Mouse (Mus musculus): ENCODE data around the gene Actr8.

Actr8 gene

DNA sequence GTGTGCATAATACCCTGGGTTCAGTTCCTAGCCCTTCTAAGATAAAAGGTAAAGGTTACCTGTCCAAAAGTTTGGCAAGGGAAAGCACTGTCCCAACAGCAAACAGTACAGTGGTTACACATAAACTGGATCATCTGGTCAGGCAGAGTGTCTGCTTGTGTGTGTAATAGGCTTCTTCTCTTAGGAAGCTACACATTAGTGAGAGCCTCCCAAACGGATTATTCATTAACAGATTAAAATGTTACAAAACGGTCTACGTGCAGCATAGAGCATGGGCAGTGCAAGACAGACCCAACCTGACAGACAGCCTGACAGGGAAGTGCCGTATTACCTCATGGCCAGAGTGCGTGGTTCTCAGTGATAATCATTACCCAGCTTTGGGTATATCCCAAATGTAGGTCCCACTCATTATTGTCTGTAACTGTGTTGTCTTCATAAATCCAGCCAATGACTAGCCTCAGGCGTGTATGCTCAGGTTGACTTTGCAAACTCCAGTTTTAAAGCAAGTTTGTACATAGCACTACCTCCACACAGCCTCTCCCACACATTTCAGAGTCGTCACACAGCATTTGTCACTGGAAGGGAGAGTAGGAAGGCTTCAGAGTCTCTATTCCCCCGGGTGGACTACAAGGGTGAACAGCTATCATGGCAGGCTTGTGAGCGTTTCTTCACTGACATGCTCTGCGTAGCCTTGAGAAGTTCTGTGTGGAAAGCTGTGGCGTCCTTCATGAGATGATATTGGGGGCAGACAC, 18.0 kb downstream of the Actr8 start:
- DNase-seq, result no peak

GRCm38 (mm10) chr14:29997345-29997744, 19.2 kb downstream of the Actr8 start:
- no peak for DNase-seq

DNA sequence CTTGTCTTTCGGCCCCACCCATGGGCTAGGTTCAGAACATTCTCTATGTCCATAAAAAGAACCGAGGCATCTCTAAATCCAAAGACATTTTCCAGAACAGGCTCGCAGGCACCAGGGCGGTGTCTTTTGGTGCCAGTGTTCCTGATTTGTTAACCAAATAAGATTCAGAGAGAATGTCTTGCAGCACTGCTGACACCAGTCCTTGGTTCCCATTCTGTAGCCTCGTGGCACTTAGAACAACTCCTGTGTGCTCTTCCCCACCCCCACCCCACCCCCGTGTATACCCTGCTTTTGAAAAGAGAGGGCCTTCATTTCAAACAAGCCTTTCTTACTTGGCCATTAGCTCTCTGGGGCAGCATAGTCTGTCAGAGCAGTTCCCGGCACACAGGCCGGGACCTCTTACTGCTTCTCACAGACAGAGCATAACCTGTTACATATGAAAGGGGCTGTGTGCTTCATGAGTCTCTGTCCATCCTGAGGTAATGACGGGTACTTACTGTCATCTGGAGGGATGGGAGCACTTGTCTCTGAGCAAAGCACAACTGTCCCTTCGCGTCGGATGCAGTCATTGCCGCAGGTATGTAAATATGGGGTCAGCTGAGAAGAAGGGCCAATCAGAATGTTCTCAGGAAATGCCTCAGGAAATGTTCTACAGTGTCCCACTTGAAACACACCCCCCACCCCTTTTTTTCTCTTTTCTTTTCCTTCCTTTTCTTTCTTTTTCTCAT, 20.8 kb downstream of the Actr8 start:
- DNase-seq, result no peak

DNA sequence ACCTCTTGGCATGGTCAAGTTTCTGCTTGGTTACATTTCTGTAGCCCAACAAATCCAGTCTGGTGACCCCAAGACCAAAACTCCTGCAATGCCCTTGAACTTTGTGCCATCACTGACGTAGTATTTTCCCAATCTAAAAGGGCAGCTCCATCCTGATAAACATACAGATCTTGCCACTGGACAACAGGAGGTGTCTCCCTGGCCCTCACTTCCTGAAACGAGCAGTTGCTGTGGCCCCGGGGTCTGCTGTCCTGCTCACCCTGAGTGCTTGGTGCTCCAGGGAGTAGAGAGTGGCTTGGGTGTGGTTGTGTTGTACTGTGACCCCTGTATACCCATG, 21.3 kb downstream of the Actr8 start:
- no peak for DNase-seq

GRCm38 (mm10) chr14:30008733-30009575, 30.8 kb downstream of the Actr8 start, which contains the start of the genes Il17rb and Chdh:
Gene Il17rb (minus strand): TSS chr14:30008896.
Gene Chdh (plus strand): TSS chr14:30009023.
- peak; percentile 35 to 48 for DNase-seq

DNA sequence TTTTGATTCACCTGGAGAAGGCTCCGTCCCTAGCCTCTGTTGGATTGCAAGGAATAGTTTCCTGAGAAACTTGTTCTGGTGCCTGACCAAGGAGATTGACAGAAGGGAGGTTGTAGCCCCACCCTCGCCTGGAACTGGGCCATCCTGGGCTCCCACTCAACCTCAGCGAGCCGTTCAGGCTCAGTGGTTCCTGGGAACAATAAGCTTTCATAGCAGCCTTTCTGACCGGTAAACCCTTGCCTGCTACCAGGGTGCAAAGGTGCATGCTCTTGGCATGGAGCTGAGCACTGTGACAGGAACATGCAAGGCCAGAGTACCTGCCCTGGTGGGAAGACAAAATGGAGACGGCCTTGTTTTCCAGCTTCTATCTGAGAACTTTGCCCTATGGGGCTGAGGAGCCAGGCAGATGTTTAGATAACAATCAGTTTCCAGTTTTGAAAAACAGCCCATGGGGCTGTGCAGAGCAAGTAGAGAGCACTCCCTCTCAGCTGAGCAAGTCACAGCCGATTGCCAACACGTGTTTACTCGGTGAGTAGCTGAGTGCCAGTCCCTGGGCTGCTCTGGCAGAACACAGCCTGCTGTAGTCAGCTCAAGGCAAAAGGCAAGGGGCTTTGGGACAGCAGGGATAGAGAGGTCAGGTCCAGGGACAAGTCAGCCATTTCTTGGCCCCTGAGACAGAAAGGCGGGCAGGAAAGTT, 31.9 kb downstream of the Actr8 start:
- DNase-seq, result peak; percentile 12 to 26

GRCm38 (mm10) chr14:30011886-30012560, 33.9 kb downstream of the Actr8 start:
- DNase-seq, result peak in 1 of 2 experiments; percentile 15

- DNase-seq, result no peak
These were observed 36.4 kb downstream of the Actr8 start for GRCm38 (mm10) chr14:30014487-30014886.

DNA sequence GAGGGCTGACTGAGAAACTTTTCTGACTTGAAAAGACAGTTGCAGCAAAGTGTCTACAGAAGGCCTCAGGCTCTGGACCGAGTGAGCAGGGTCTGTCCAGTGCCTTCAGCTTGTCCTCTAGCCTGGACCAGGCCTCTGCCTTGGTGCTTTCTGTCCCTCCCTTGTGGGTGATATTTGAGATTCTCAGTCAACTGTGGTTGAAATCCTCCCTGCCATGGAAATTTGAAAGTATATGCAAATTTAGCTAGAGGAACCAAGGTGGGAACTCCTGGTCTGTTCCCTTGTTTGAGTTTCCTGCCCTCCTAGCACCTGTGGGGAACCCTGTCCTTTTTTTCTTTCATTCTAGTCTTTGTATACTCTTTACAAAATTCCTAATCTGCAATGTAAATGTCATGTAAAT, 36.9 kb downstream of the Actr8 start:
- no peak for DNase-seq

DNA sequence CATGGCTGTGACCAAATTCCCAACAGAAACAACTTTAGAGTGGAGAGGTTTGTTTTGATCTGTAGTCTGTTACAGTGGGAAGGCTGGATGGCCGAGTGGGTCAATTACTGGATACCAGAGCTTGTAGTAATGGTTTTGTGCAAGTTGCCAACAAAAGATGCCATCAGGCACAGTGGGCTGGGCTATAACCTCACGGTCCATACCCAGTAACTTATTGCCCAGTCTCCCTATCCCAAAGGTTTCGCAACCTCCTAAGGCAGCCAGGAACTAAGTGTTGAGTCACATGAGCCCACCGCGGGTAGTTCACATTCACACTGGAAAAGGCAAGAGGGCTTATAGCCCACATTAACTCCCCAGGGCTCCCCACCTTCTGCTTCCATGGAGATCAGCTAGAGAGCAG, 38.5 kb downstream of the Actr8 start:
- DNase-seq, result no peak

DNA sequence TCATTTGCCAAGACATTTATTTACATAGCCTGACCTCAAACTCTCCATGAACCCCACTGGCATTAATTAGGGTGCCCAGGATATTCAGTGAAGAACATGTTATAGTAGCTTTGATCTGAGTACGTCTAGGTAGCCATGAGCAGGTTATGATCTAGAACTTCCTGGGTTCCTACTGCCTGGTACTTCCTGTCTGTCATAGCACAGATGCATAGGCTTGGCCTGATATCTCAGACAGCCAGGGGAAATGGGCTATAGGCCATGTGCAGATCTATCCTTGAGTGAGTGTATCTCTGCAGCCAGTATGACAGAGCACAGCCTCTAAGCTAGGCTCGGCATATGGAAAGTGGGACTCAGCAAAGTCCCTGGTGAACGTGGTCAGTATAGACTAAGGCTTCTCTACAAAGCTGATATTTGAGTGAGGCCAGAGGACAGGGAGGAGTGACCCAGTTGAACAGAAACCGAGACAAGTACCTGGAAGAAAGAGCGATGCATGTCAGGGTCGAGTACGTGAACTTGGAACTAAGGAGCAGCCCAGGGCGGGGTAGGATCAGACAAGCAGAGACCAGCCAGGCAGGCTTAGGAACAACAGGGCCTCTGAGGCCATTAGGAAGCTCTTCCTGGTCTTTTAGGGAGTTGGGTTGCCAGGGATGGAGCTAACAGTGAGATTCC, 39.8 kb downstream of the Actr8 start:
- no peak for DNase-seq

DNA sequence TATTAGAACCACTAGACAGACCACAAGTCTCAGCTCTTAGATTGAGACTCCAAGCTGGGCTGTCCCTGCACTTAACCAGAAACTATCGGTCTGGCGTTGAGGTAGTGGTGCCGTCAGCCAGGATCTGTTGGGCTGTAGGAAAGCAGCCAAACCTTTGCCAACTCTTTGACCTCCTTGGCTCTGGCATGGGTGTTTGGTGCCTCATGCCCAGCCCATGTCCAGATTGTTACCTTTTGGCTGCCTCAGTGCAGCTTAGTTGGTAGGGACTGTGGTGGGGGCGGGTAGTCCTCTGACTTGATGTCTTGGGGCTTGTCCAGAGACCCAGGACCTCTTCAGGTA, 40.3 kb downstream of the Actr8 start:
- no peak for DNase-seq

- DNase-seq, result no peak
These were observed 40.7 kb downstream of the Actr8 start for GRCm38 (mm10) chr14:30018846-30019245.

DNA sequence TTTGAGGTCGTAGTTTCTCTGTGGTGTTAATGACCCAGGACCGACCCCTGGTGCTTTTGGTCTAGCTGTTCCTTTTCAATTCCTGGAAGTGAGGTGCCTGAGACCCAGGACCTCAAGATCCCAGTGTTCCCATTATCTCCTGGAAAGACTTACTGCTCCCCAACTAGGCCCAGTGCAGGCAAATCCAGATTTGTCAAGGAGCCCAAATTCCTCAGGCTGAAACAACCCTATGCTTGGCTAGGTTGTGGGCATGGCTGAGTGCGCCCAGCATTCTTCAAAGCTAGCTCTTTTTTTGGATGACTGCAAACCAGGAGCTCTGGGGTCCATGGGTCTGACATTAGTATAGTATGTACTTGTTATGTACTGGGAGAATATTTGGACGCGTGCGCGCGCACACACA, 41.2 kb downstream of the Actr8 start:
- no peak for DNase-seq

DNA sequence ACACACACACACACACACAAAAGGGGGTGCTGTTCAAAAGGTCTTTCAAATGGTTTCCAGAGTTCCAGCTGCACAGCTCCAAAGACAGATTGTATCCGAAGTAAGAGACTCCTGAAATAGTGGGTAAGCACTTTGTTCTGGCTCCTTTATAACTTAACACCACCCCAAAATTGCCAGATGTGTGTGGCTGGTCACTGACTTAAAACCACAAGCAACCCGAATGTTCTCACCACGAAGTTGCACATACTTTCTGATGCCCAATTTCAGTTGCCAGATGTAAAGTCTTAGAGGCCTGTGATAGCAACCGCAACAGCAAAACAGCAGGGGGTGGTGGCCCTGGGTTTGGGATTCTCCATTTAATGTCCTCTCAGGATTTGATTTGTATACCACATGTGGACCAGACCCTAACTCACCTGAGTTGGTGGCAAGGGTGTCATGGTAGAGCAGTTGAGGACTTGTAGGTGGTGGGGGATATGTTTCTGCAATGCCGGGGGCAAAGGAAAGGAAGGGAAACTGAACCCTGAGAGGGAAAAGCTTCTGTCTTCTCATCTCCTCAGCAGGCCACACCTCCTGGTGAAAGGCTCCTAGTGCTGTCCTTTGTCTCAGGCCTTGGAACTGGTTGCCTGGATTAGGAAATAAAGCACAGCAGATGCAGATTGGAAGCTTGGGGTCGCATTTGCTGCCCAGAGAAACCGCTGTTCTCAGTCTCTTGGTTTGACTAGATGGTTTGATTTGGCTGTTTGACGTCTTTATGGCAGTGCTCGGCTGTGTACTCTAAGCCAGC, 41.8 kb downstream of the Actr8 start:
- no peak for DNase-seq

DNA sequence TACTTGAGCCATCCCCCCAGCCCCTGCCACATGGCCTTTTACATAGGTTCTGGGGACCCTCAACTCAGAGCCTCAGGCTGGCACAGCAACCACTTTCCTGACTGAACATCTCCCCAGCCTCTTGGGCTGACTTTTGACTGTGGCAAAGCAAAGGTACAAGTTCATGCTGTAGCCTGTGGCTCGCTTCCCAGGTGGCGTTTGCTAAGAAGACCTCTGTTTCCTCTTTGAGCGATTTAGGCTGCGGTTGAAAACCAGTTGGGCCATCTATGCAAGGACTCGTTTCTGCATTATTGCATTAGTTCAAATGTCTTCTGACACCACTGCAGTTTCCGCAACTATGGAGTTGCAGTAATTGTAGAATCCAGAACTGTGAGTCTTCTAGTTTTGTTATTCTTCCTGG, 44.3 kb downstream of the Actr8 start:
- no peak for DNase-seq

GRCm38 (mm10) chr14:30024387-30024786, 46.2 kb downstream of the Actr8 start:
- DNase-seq, result no peak

DNA sequence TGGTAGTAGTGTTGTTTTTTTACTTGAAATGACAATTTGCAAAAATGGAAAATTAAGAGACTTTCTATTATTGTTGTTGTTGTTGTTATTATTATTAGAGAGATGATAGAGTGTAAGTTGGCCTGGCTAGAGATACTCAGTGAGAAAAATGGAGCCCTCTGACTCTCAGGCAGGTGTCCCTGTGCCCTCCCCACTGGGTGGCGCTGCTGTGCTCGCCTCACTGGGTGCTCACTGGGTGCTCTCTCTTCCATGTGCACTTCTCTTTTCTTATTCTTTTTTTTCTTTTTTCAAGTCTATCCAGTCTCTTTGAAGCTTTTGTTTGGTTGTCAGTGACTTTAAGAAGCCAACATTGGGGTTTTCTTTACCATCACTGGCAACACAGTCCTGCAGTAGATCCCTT, 49.2 kb downstream of the Actr8 start:
- DNase-seq, result no peak

GRCm38 (mm10) chr14:30033405-30033804, 55.3 kb downstream of the Actr8 start:
- no peak for DNase-seq

DNA sequence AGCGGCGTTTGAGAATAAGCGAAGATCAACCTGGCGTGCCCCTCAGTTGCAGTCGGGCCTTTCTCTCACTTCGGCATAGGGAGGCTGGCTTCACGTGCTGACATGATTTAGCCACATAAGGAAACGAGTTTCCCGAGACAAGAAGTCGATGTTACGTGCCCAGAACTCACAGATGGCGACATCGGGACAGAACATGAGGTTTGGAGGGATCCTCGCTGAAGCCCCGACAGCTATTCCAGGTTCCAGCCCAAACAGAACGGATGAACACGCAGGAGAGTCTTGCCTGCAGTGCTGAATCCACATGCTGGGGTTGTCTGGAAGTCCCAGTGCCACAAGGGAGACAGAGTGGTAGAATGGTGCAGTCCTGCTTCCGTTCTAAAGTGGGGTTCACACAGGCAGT, 60.3 kb downstream of the Actr8 start:
- no peak for DNase-seq

GRCm38 (mm10) chr14:30039413-30039812, 61.3 kb downstream of the Actr8 start:
- no peak for DNase-seq

Measured in cerebellum, adult 18-20 months (tissue).